Mouse (Mus musculus): ENCODE measurements around the gene Mrpl16. TPM values are rescaled to one million over a fixed set of nuclear protein-coding genes. Genes with fewer than 3 reads are reported as not detected.

Mrpl16 gene
- total RNA-seq, 2 experiments from 2014 or later: 40.0 to 40.7 TPM

Other genes with a start within 250 kb of the Mrpl16 start
- gene Ms4a4d, start 233.6 kb upstream of the Mrpl16 start, total RNA-seq (2021): 1 to 10 TPM; 1.2 to 1.7 TPM
- gene Ms4a6d, start 165.5 kb upstream of the Mrpl16 start, total RNA-seq (2021): 1 to 10 TPM; 4.1 to 4.5 TPM
- 1 to 10 TPM; 1.0 to 1.8 TPM for gene Ms4a2, start 146.7 kb upstream of the Mrpl16 start, total RNA-seq (2021)
- gene Ms4a3, start 129.5 kb upstream of the Mrpl16 start, total RNA-seq (2021): not detected
- gene Oosp2, start 109.8 kb upstream of the Mrpl16 start, total RNA-seq (2021): not detected
- gene Oosp1, start 79.2 kb upstream of the Mrpl16 start, total RNA-seq (2021): not detected
- gene Oosp3, start 73.3 kb upstream of the Mrpl16 start, total RNA-seq (2021): not detected
- gene Gif, start 22.8 kb upstream of the Mrpl16 start, total RNA-seq (2021): not detected
- 1 to 10 TPM; 1.2 to 2.1 TPM for gene Stx3, start 49.0 kb downstream of the Mrpl16 start, total RNA-seq (2021)
- not detected for gene Olfr1417, start 68.8 kb downstream of the Mrpl16 start, total RNA-seq (2021)
- gene Olfr1418, start 90.7 kb downstream of the Mrpl16 start, total RNA-seq (2021): not detected
- not detected for gene Olfr1419, start 104.7 kb downstream of the Mrpl16 start, total RNA-seq (2021)
- gene Olfr1420, start 116.2 kb downstream of the Mrpl16 start, total RNA-seq (2021): not detected
- 10 to 100 TPM; 29.6 to 32.7 TPM for gene Patl1, start 142.0 kb downstream of the Mrpl16 start, total RNA-seq (2021)
- gene Osbp, start 195.6 kb downstream of the Mrpl16 start, total RNA-seq (2021): 10 to 100 TPM; 80.6 to 85.0 TPM

All from gastrocnemius, postnatal 4 days (tissue).